Mouse (Mus musculus) liver (tissue): ENCODE data around the gene Fam3c.
"Not testable (repeated sequence)": the region's sequence is repeated elsewhere in the genome, so short reads cannot be mapped to it uniquely, and the experiment has no call there.

Experiments
- DNase-seq: peaks from one replicate; pipeline ENCODE4 v3.0.0-alpha.2; 2020; ENCODE audit warnings: mixed read lengths

The Fam3c gene

GRCm38 (mm10) chr6:22289461-22290021, 66.5 kb downstream of the Fam3c start:
- no peak for DNase-seq

- peak; percentile 12 for DNase-seq
Observed at GRCm38 (mm10) chr6:22288737-22289460, 67.1 kb downstream of the Fam3c start.

- no peak for DNase-seq
Observed at GRCm38 (mm10) chr6:22288004-22288736, 67.9 kb downstream of the Fam3c start, which contains the start of gene Wnt16. TSS of gene Wnt16 (plus strand) at chr6:22288227.

- no peak for DNase-seq
Observed at GRCm38 (mm10) chr6:22282405-22282804, 73.6 kb downstream of the Fam3c start.

- DNase-seq: peak; percentile 10
Observed at GRCm38 (mm10) chr6:22280217-22280861, 75.7 kb downstream of the Fam3c start.

GRCm38 (mm10) chr6:22277941-22278340, 78.1 kb downstream of the Fam3c start:
- DNase-seq: no peak

GRCm38 (mm10) chr6:22269840-22270521, 86.1 kb downstream of the Fam3c start:
- no peak for DNase-seq

- no peak for DNase-seq
Observed at GRCm38 (mm10) chr6:22268677-22269076, 87.4 kb downstream of the Fam3c start.

- DNase-seq: no peak
Observed at GRCm38 (mm10) chr6:22267807-22268667, 88.0 kb downstream of the Fam3c start.

GRCm38 (mm10) chr6:22266018-22266417, 90.0 kb downstream of the Fam3c start:
- no peak for DNase-seq

GRCm38 (mm10) chr6:22264094-22264493, 91.9 kb downstream of the Fam3c start:
- DNase-seq: not testable (repeated sequence)

- DNase-seq: no peak
Observed at GRCm38 (mm10) chr6:22262519-22262918, 93.5 kb downstream of the Fam3c start.

GRCm38 (mm10) chr6:22258784-22259183, 97.3 kb downstream of the Fam3c start:
- no peak for DNase-seq
